Mouse (Mus musculus): ENCODE measurements around the gene Naip2.

Naip2 gene

GRCm38 (mm10) chr13:100107652-100108472, 94.0 kb downstream of the Naip2 start, which contains the start of gene Serf1:
Gene Serf1 (plus strand): TSS chr13:100108012.
- peak; percentile 79 to 84 for DNase-seq

- DNase-seq = peak; percentile 92 to 93
These were observed 98.1 kb downstream of the Naip2 start, which contains the start of gene Bdp1 for GRCm38 (mm10) chr13:100103748-100104254. Gene Bdp1 (minus strand): TSS chr13:100104070.

GRCm38 (mm10) chr13:100103052-100103658, 98.7 kb downstream of the Naip2 start:
- DNase-seq = no peak

- no peak for DNase-seq
These were observed 103.1 kb downstream of the Naip2 start for GRCm38 (mm10) chr13:100098808-100099207.

Measured in lung, adult 18-20 months (tissue).